Mouse (Mus musculus): ENCODE results near the gene Gpr157.

The Gpr157 gene

DNA sequence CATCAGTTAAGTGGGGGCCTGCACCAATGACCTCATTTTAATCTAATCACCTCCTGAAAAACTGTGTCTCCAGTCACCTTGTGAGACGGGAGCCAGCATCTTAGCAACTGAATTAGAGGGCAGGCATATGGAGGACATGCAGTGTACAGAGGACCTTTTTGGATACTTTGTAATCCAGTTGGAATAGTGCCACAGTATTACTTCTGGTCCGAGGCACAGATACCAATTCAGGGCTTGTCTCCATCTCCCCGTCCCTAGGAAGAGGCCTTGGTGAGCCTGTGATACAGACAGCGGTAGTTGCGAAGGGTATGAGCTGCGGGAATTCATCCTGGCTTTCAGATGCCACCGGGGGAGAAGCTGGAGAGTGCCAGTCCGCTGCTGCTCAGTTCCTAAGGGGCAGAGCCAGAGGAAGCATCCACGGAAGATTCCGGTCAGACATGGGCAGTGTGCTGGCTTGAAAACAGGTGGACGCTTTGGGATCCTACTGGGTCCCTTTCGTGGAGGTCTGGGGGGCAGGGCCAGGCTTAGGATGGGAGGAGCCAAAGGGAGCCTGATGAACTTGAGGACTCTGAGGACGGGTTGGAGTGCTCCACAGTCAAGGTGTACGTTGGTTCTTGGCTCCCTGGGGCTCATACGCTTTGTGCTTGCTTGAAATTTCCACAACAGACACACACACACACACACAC lies 14.6 kb upstream of the Gpr157 start:
- DNase-seq (ENCODE audit: low read depth, low spot score) = no peak

DNA sequence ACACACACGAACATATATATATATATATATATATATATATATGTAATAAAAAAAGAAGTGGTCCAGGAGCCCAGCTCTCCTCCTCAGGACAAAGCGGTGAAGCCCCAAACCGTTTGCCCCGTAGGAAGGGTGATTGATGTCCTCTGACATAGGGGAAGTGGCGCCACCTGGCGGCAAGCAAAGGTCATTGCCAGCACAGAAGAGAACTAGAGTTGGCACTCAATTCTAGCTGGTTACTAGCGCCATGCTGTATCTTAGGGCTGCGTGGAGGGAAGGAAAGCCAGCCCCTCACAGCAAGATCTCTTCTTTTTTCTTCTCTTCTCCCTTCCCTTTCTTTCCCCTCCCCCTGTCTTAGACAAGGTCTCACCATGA lies 14.1 kb upstream of the Gpr157 start:
- peak; percentile 74 for DNase-seq (ENCODE audit: low read depth, low spot score)

DNA sequence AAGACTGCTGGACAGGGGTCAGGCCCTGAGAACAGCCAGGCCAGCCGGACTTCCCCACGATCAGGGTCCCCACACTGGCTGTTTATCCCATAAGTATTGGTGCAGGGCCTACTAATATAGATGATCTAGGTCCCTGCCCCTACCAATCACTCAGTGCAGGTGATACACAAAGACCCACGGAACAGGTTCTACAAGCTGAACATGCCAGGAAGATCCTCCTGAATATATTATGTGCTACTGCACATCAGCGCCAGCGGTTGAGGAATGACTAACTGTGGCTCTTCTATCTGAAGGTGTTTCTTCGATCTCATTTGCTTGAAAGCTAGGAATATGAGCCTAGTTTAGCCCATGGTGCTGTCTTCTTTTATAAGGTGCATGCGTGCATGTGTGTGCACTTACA lies 11.8 kb upstream of the Gpr157 start:
- DNase-seq (ENCODE audit: low read depth, low spot score) = no peak

- no peak for DNase-seq (ENCODE audit: low read depth, low spot score)
Measured at GRCm38 (mm10) chr4:150076147-150076546, 11.0 kb upstream of the Gpr157 start.

DNA sequence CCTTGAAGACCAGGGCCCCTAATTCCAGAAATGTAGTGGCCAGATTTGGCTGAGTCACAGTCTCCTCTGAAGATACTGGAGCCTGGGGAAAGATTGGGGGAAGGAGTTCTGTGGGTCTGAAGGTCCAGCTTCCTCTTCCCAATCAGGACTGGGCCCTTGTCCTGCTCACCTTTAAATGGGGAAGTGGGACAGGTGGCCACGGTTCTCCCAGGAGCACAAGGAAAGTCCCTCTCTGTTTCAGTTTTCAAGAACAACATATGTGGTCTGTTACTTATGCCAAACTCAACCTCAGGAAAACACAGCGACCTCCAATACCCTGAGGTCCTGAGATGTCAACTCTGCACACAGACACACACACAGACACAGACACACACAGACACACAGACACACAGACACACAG lies 8.5 kb upstream of the Gpr157 start:
- no peak for DNase-seq (ENCODE audit: low read depth, low spot score)

GRCm38 (mm10) chr4:150079244-150079643 lies 7.9 kb upstream of the Gpr157 start:
- no peak for DNase-seq (ENCODE audit: low read depth, low spot score)

- no peak for DNase-seq (ENCODE audit: low read depth, low spot score)
Measured at GRCm38 (mm10) chr4:150080330-150080967, 6.7 kb upstream of the Gpr157 start.

DNA sequence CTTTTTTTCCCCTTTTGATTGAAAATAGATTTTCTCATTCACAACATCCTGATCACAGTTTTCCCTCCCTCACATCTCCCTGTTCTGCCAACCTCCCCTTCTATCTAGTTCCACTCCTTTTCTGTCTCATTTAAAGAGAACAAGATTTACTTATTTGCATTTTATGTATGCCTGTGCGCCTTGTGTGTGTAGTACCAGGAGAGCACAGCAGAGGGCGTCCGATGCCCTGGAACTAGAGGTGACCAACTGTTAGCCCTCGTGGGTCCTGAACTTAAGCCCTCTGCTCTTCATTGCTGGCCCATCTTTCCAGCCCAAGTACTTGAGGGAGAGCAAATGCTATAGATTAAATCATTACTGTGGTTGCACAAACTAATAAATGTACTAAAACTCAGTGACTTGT lies 1.8 kb upstream of the Gpr157 start:
- peak; percentile 48 for DNase-seq (ENCODE audit: low read depth, low spot score)

- no peak for DNase-seq (ENCODE audit: low read depth, low spot score)
Measured at GRCm38 (mm10) chr4:150086841-150087160, 364 bp upstream of the Gpr157 start.

GRCm38 (mm10) chr4:150087890-150088530 lies 845 bp downstream of the Gpr157 start:
- no peak for DNase-seq (ENCODE audit: low read depth, low spot score)

DNA sequence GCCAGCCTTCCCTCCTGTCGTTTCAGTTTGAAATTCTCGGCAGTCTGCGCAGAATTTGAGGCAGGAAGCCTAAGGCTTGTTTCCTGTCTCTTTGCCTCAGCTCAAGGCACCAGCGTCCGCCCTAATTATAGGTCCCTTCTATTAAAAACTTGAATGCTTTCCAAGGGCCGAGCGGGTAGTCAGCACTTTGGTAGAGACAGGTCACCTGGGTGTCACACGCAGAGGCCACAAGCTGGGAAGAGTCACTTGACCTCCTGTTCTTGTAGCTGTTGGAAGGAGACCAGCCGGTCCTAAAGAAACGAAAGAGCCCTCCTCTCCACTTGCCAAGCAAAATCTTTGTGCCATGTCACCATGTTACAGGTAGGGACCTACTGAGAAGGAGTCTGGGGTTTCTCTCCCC lies 2.0 kb downstream of the Gpr157 start:
- DNase-seq (ENCODE audit: low read depth, low spot score) = no peak

DNA sequence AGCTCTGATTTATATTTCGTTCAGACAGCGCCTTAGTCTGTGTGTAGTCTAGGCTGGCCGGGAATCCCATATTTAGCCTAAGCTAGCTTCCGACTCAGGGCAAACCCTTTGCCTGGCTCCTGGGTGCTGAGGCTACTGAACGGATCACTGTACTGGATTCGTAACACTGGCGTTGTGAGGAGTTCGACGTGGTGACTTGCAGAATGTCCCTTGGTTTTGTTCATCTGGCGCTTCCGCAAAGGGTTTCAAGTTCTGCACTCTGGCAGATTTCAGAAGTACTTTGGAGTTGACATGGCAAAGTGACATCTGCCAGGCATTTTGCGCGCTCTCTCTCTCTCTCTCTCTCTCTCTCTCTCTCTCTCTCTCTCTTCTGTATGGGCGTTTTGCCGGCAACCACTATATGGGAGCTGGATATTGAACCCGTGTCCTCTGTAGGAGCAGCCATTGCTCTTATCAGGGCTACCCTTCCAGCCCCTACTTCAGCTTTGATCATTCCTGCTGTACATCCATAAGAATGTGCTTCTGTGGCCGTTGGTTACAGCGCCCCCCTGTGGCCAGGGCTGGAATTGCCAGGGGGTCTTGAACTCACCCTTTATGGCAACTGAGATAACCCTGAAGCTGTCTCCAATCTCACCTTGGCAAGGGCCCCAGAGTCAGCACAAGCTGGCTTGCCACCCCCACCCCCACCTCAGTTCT lies 4.9 kb downstream of the Gpr157 start:
- peak; percentile 77 for DNase-seq (ENCODE audit: low read depth, low spot score)

- no peak for DNase-seq (ENCODE audit: low read depth, low spot score)
Measured at GRCm38 (mm10) chr4:150092583-150092902, 5.4 kb downstream of the Gpr157 start.

- no peak for DNase-seq (ENCODE audit: low read depth, low spot score)
Measured at GRCm38 (mm10) chr4:150093560-150094462, 6.6 kb downstream of the Gpr157 start.

DNA sequence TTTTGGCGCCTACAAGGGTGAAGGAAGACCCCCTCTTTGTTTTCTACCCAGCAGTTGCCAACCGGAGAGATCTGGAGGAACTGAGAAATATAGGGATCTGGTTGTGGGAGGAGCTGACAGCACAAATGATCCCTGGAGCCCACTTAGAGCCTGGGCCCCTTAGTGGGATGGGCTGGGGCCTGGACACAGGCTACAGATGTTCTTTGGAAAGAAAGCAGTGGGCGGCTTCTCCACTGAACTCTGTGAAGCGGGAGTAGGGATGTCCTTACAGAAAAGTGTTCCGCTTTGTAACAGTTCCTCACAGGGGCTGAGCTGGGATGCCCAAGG lies 7.3 kb downstream of the Gpr157 start:
- DNase-seq (ENCODE audit: low read depth, low spot score) = no peak

- no peak for DNase-seq (ENCODE audit: low read depth, low spot score)
Measured at GRCm38 (mm10) chr4:150096309-150096708, 9.1 kb downstream of the Gpr157 start.

GRCm38 (mm10) chr4:150097847-150098246 lies 10.7 kb downstream of the Gpr157 start:
- no peak for DNase-seq (ENCODE audit: low read depth, low spot score)

DNA sequence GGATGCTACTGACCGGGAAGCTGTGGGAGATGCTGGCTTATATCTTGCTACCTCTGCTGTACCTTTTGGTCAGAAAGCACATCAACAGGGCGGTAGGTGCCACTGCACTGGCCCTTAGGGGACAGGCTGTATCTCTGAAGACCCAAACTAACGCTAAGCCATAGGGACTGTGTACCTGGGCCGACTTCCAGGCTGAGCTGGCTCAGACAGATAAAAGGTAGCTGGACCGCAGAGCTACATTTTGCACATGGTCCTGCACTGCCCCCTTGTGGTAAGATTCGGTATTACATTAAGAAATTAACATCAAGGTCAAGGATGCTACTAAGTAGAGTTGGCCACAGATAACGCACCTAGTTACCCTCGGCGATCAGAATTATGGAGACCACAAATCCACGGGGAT lies 11.7 kb downstream of the Gpr157 start:
- peak; percentile 84 for DNase-seq (ENCODE audit: low read depth, low spot score)

- DNase-seq (ENCODE audit: low read depth, low spot score) = no peak
Measured at GRCm38 (mm10) chr4:150102822-150103221, 15.7 kb downstream of the Gpr157 start.

DNA sequence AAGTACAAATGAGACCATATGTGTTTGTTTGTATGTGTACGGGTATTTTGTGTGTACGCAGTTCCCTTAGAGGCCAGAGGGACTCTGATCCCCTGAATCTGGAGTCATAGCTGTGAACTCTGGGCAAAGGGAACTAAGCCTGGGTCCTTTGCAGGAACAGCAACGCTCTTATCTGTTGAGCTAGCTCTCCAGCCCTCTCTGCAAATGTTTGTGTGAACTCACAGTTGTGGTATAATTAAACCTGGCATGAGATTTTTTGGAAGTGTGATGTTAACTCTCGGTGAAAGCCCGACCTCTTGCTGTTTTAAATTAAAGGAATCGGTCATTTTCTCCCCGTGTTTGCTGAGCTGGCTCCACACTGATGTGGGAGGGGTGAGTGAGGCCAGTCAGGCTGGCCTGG lies 18.5 kb downstream of the Gpr157 start:
- no peak for DNase-seq (ENCODE audit: low read depth, low spot score)

DNA sequence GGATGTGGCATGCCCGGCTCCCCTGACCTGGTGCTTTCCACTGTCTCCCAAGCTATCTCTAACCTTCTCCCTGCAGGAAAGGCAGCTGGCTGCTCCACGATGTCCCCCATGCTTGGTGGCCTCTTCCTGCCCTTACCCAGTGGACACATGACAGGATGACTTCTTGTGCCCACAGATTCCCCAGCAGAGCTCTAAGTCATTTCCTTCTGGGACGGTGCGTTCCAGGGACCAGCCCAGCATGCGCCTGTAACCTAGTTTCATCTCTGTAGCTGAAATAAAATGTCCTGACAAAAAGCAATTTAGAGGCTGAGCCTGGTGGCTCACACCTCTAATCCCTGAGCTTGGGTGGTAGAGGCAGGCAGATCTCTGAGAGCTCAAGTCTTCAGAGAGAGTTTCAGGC lies 19.5 kb downstream of the Gpr157 start:
- DNase-seq (ENCODE audit: low read depth, low spot score) = no peak

DNA sequence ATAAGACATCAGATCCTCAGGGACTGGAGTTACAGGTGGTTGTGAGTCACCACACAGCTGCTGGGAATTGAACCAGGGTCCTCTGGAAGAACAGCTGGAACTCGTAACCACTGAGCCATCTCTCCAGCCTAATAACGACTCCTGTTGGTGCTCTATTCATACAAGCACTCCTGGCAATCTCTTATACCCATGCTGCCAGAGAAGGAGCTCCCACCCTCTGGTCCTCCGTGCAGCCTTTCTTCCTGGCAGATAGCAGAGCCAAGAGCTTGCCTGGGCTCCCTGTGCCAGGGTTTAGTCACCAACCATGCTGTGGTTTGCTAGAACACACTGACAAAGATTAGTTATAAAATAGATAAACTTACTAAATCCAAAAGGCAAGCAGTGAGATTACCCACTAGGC lies 22.5 kb downstream of the Gpr157 start:
- no peak for DNase-seq (ENCODE audit: low read depth, low spot score)
